Mouse (Mus musculus): ENCODE data around the gene Zbtb2. TPM values are rescaled to one million over a fixed set of nuclear protein-coding genes. Genes with fewer than 3 reads are reported as not detected.

Gene Zbtb2
- polyA plus RNA-seq, 1 experiment from 2014 or later, result 19.0 TPM

- TF ChIP-seq CTCF (IDR thresholded peaks at IDR 0.05), result no peak
- in situ Hi-C loops (cut with MboI; ENCODE audit: low pct_unique_long_range_greater_than_20kb), result loop anchor here (5.0 kb wide), 1 partner anchor 349 kb away; no protein-coding TSS in a partner anchor
- peak; percentile 90 for ATAC-seq
- H3K27me3 ChIP-seq, result no peaks in the 10 kb centered on the region
- POLR2A ChIA-PET, result no interaction called here
- CTCF ChIA-PET, result interaction anchor here (0.7 to 1.0 kb wide), 3 partner anchors 29 to 43 kb away, joined by 3 read pairs; no protein-coding TSS in a partner anchor
- no peak for DNase-seq (ENCODE audit: low read depth, low spot score)
Measured at GRCm38 (mm10) chr10:4346489-4347135, 41.3 kb downstream of the Zbtb2 start.

- no peak for DNase-seq (ENCODE audit: low read depth, low spot score)
- in situ Hi-C loops (cut with MboI; ENCODE audit: low pct_unique_long_range_greater_than_20kb), result no loop called here
- TF ChIP-seq CTCF (IDR thresholded peaks at IDR 0.05), result peak; percentile 61
- H3K27me3 ChIP-seq, result no peaks in the 10 kb centered on the region
- ChIA-PET POLR2A (no interaction called here), CTCF (interaction anchor here (0.9 to 1.6 kb wide), 7 partner anchors 9 to 315 kb away, joined by 3 to 5 read pairs (median 3); no protein-coding TSS in a partner anchor)
- peak; percentile 58 for ATAC-seq
Measured at GRCm38 (mm10) chr10:4341430-4341829, 46.5 kb downstream of the Zbtb2 start.

- in situ Hi-C loops (cut with MboI; ENCODE audit: low pct_unique_long_range_greater_than_20kb), result loop anchor here (10.0 kb wide), 1 partner anchor 234 kb away; no protein-coding TSS in a partner anchor
- ChIA-PET POLR2A (interaction anchor here (0.7 to 0.8 kb wide), 2 partner anchors 164 to 180 kb away, joined by 3 to 4 read pairs; no protein-coding TSS in a partner anchor), CTCF (interaction anchor here (0.8 to 1.7 kb wide), 3 partner anchors 9 to 301 kb away, joined by 3 to 7 read pairs (median 4); no protein-coding TSS in a partner anchor)
- H3K27me3 ChIP-seq, result no peaks in the 10 kb centered on the region
- ATAC-seq (peak; percentile 14), DNase-seq (ENCODE audit: low read depth, low spot score) (no peak)
- TF ChIP-seq CTCF (IDR thresholded peaks at IDR 0.05), result no peak
Measured at GRCm38 (mm10) chr10:4338863-4339461, 48.9 kb downstream of the Zbtb2 start.

- DNase-seq (ENCODE audit: low read depth, low spot score), result peak; percentile 63
- ATAC-seq, result peak; percentile 90
- in situ Hi-C loops (cut with MboI; ENCODE audit: low pct_unique_long_range_greater_than_20kb), result loop anchor here (5.0 to 10.0 kb wide), 3 partner anchors 182 to 297 kb away; no protein-coding TSS in a partner anchor
- ChIA-PET POLR2A (interaction anchor here (0.7 to 2.3 kb wide), 5 partner anchors 10 to 227 kb away, joined by 3 to 8 read pairs (median 5); partner anchors contain the start of gene Akap12), CTCF (interaction anchor here (0.9 to 2.5 kb wide), 8 partner anchors 9 to 292 kb away, joined by 3 to 10 read pairs (median 3); no protein-coding TSS in a partner anchor)
- H3K27me3 ChIP-seq, result no peaks in the 10 kb centered on the region
- TF ChIP-seq CTCF (IDR thresholded peaks at IDR 0.05), result no peak
Measured at GRCm38 (mm10) chr10:4334039-4334683, 53.7 kb downstream of the Zbtb2 start.

GRCm38 (mm10) chr10:4333319-4333718 lies 54.6 kb downstream of the Zbtb2 start:
- ChIA-PET POLR2A (interaction anchor here (1.7 to 1.8 kb wide), 2 partner anchors 11 to 258 kb away, joined by 5 read pairs; no protein-coding TSS in a partner anchor), CTCF (interaction anchor here (1.0 to 2.5 kb wide), 6 partner anchors 8 to 291 kb away, joined by 3 to 10 read pairs (median 5); no protein-coding TSS in a partner anchor)
- no peaks in the 10 kb centered on the region for H3K27me3 ChIP-seq
- ATAC-seq, result no peak
- no peak for DNase-seq (ENCODE audit: low read depth, low spot score)
- in situ Hi-C loops (cut with MboI; ENCODE audit: low pct_unique_long_range_greater_than_20kb), result loop anchor here (5.0 to 10.0 kb wide), 3 partner anchors 181 to 296 kb away; no protein-coding TSS in a partner anchor
- peak; percentile 84 for TF ChIP-seq CTCF (IDR thresholded peaks at IDR 0.05)

GRCm38 (mm10) chr10:4332228-4332979 lies 55.5 kb downstream of the Zbtb2 start:
- no peaks in the 10 kb centered on the region for H3K27me3 ChIP-seq
- TF ChIP-seq CTCF (IDR thresholded peaks at IDR 0.05), result no peak
- ChIA-PET POLR2A (interaction anchor here (0.6 to 1.8 kb wide), 2 partner anchors 103 to 257 kb away, joined by 4 to 5 read pairs; no protein-coding TSS in a partner anchor), CTCF (interaction anchor here (0.8 to 1.7 kb wide), 6 partner anchors 8 to 294 kb away, joined by 3 to 6 read pairs (median 3); no protein-coding TSS in a partner anchor)
- in situ Hi-C loops (cut with MboI; ENCODE audit: low pct_unique_long_range_greater_than_20kb), result loop anchor here (5.0 to 10.0 kb wide), 3 partner anchors 180 to 295 kb away; no protein-coding TSS in a partner anchor
- DNase-seq (ENCODE audit: low read depth, low spot score) (no peak), ATAC-seq (no peak)

- ATAC-seq (no peak), DNase-seq (ENCODE audit: low read depth, low spot score) (no peak)
- H3K27me3 ChIP-seq, result no peaks in the 10 kb centered on the region
- no peak for TF ChIP-seq CTCF (IDR thresholded peaks at IDR 0.05)
- ChIA-PET POLR2A (interaction anchor here (0.6 kb wide), 1 partner anchor 12 kb away, joined by 5 read pairs; no protein-coding TSS in a partner anchor), CTCF (interaction anchor here (0.9 to 1.6 kb wide), 3 partner anchors 18 to 169 kb away, joined by 3 to 4 read pairs (median 4); no protein-coding TSS in a partner anchor)
- in situ Hi-C loops (cut with MboI; ENCODE audit: low pct_unique_long_range_greater_than_20kb), result no loop called here
Measured at GRCm38 (mm10) chr10:4327716-4328115, 60.2 kb downstream of the Zbtb2 start.

GRCm38 (mm10) chr10:4325562-4325961 lies 62.3 kb downstream of the Zbtb2 start:
- ATAC-seq (no peak), DNase-seq (ENCODE audit: low read depth, low spot score) (no peak)
- H3K27me3 ChIP-seq, result no peaks in the 10 kb centered on the region
- ChIA-PET POLR2A (interaction anchor here (1.0 kb wide), 1 partner anchor 41 kb away, joined by 3 read pairs; no protein-coding TSS in a partner anchor), CTCF (interaction anchor here (1.2 to 1.4 kb wide), 3 partner anchors 8 to 48 kb away, joined by 3 read pairs; no protein-coding TSS in a partner anchor)
- in situ Hi-C loops (cut with MboI; ENCODE audit: low pct_unique_long_range_greater_than_20kb), result no loop called here
- TF ChIP-seq CTCF (IDR thresholded peaks at IDR 0.05), result no peak

- no peak for ATAC-seq
- H3K27me3 ChIP-seq, result no peaks in the 10 kb centered on the region
- in situ Hi-C loops (cut with MboI; ENCODE audit: low pct_unique_long_range_greater_than_20kb), result no loop called here
- no peak for TF ChIP-seq CTCF (IDR thresholded peaks at IDR 0.05)
- ChIA-PET POLR2A (no interaction called here), CTCF (interaction anchor here (1.3 kb wide), 1 partner anchor 11 kb away, joined by 3 read pairs; no protein-coding TSS in a partner anchor)
- no peak for DNase-seq (ENCODE audit: low read depth, low spot score)
Measured at GRCm38 (mm10) chr10:4323885-4324284, 64.0 kb downstream of the Zbtb2 start.

Other genes starting within 250 kb of the Zbtb2 start
- gene Akap12, start 121.7 kb downstream of the Zbtb2 start, polyA plus RNA-seq (2021), result 367 TPM
- 39.2 TPM for gene Rmnd1, start 44.3 kb upstream of the Zbtb2 start, polyA plus RNA-seq (2021)
- gene Armt1, start 44.4 kb upstream of the Zbtb2 start, polyA plus RNA-seq (2021), result 26.5 TPM
- gene Ccdc170, start 94.4 kb upstream of the Zbtb2 start, polyA plus RNA-seq (2021), result 0.37 TPM
- 0.18 TPM for gene Esr1, start 223.5 kb upstream of the Zbtb2 start, polyA plus RNA-seq (2021)

All from Patski (cell line).